24 mouse cellular contexts compared by ENCODE assay signal in the genomic region with DNA sequence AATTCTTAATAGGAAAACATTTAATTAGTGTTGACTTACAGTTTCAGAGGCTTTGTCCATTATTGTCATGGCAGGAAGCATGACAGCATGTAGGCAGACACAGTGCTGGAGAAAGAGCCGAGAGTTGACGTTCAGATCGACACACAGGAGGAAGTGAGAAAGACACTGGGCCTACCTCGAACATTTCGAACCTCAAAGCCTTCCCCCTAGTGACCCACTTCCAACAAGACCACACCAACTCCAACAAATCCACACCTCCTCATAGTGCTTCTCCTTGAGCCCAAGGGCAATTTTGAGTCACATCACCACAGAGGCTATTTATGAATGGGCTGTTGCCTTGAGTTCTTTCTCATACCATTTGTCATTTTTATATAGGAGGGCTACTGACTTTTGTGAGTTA. TPM values are rescaled to one million over a fixed set of nuclear protein-coding genes. Genes with fewer than 3 reads are reported as not detected.
A peak's percentile ranks its signal among the peaks of the same experiment; 100 is the strongest.
DNase-seq lines count a peak whose midpoint lies in the region; TF ChIP-seq lines count a peak whose summit lies in the region.
"Had no signal": no experiment of that assay in that cellular context is flagged by ENCODE, and none has a peak within 500 bp of the region (broad histone marks: within the 10 kb centered on the region; RNA-seq: fewer than 3 reads in every experiment).

No protein-coding gene starts in this region.

- H3K4me3 ChIP-seq in CH12.LX (replicated peaks in 1 of 3; ENCODE audit: low read depth in 2 of 3, low read length in 2 of 3, poor library complexity in 1 of 3), result no peak overlapping the region
- H3K4me3 ChIP-seq: embryonic facial prominence, embryonic 13.5 days; embryonic facial prominence, embryonic 15.5 days; erythroblast, embryonic 14.5 days; forebrain, embryonic 10.5 days; forebrain, embryonic 12.5 days had no signal

- no peaks in the 10 kb centered on the region for H3K9me3 ChIP-seq in CH12.LX (replicated peaks; ENCODE audit: low read length)
- H3K9me3 ChIP-seq: embryonic facial prominence, embryonic 13.5 days; embryonic facial prominence, embryonic 15.5 days; forebrain, embryonic 10.5 days; forebrain, embryonic 12.5 days had no signal

- in situ Hi-C loops in CH12.LX (cut with MboI; ENCODE audit: low pct_ligation_motif_present, low pct_unique_long_range_greater_than_20kb, low sequenced_read_pairs), result no loop called here

- no peak overlapping the region for H3K9ac ChIP-seq in CH12.LX (ENCODE audit: insufficient read depth, low read depth)
- H3K9ac ChIP-seq: embryonic facial prominence, embryonic 13.5 days; embryonic facial prominence, embryonic 15.5 days; forebrain, embryonic 12.5 days had no signal

- no peaks in the 10 kb centered on the region for H3K79me2 ChIP-seq in CH12.LX (replicated peaks; ENCODE audit: control insufficient read depth, extremely low read depth, insufficient read depth, poor library complexity, severe bottlenecking)

- TF ChIP-seq RAD21 in CH12.LX (IDR thresholded peaks at IDR 0.05; ENCODE audit: low read depth, low read length), result no peak; the same call in 1 of the 2 replicates

- H3K4me1 ChIP-seq in CH12.LX (ENCODE audit: control insufficient read depth in 1 of 2, insufficient read depth in 2 of 2), result peaks cover 9 to 47% of the 10 kb centered on the region in 2 experiments
- H3K4me1 ChIP-seq: embryonic facial prominence, embryonic 13.5 days; embryonic facial prominence, embryonic 15.5 days; forebrain, embryonic 10.5 days; forebrain, embryonic 12.5 days had no signal

- no peak overlapping the region for H3K4me2 ChIP-seq in CH12.LX (ENCODE audit: insufficient read depth, low read depth, poor library complexity, severe bottlenecking)
- H3K4me2 ChIP-seq: embryonic facial prominence, embryonic 13.5 days; embryonic facial prominence, embryonic 15.5 days; forebrain, embryonic 12.5 days had no signal

- H3K36me3 ChIP-seq in CH12.LX (replicated peaks in 1 of 2; ENCODE audit: control insufficient read depth in 1 of 2, insufficient read depth in 1 of 2, low read length in 1 of 2), result no peaks in the 10 kb centered on the region
- H3K36me3 ChIP-seq: embryonic facial prominence, embryonic 13.5 days; embryonic facial prominence, embryonic 15.5 days; forebrain, embryonic 10.5 days; forebrain, embryonic 12.5 days had no signal

- TF ChIP-seq CTCF in CH12.LX (conservative IDR thresholded peaks at IDR 0.05 in 1 of 2, IDR thresholded peaks at IDR 0.05 in 1 of 2; ENCODE audit: low read depth in 2 of 2, low read length in 2 of 2), result peak in 1 of 2 experiments; percentile 10; a peak in 1 of 4 replicates

- H3K27ac ChIP-seq in CH12.LX (ENCODE audit: insufficient read depth, low read depth), result no peak overlapping the region
- H3K27ac ChIP-seq: embryonic facial prominence, embryonic 13.5 days; embryonic facial prominence, embryonic 15.5 days; forebrain, embryonic 10.5 days; forebrain, embryonic 12.5 days had no signal

- dilution Hi-C loops in CH12.LX (cut with MboI; ENCODE audit: extremely low pct_ligation_motif_present, extremely low pct_unique_long_range_greater_than_20kb, low sequenced_read_pairs), result no loop called here

- TF ChIP-seq POLR2A in CH12.LX (IDR thresholded peaks at IDR 0.05; ENCODE audit: low read depth, low read length), result no peak

- peak; percentile 31 for DNase-seq in adrenal gland, adult 2 months
- DNase-seq in adrenal gland, adult 8-10 months, result no peak
- DNase-seq in A20 (ENCODE audit: low read depth, low spot score) (peak; percentile 83), CH12.LX (ENCODE audit: extremely low read depth) (peak; percentile 64)
- DNase-seq in right cerebral cortex, postnatal 25 days, result no peak
- DNase-seq in thymus, postnatal 25 days, result no peak
- DNase-seq: adrenal gland, postnatal 14 days; cerebellum, adult 11 months; cerebellum, adult 18-20 months; cerebellum, adult 8-10 months; cerebellum, adult 9-11 months; cerebellum, postnatal 14 days; cerebellum, postnatal 36 days; embryo, embryonic 11 days had no signal

- peak; percentile 54 for TF ChIP-seq EP300 in CH12.LX (IDR thresholded peaks at IDR 0.05; ENCODE audit: low read length)

- no peaks in the 10 kb centered on the region for H3K27me3 ChIP-seq in CH12.LX (replicated peaks)
- H3K27me3 ChIP-seq: embryonic facial prominence, embryonic 13.5 days; embryonic facial prominence, embryonic 15.5 days; forebrain, embryonic 12.5 days had no signal

TF ChIP-seq in CH12.LX, 34 proteins besides CTCF, POLR2A, EP300 and RAD21:
- TF ChIP-seq IRF4 (IDR thresholded peaks at IDR 0.05; ENCODE audit: low read depth, low read length) (peak; percentile 71), TBP (conservative IDR thresholded peaks at IDR 0.05; ENCODE audit: low read depth, low read length) (no peak)

RNA-seq across cellular contexts. Expression of a gene that starts 22.5 kb away (rescaled TPM):
- 1 to 10 TPM in 1 of 2 experiments, under 1 TPM in 1; 0.78 to 4.8 TPM for total RNA-seq in adrenal gland, adult 2 months (2021)
- 11.9 and 24.4 TPM in 2 replicates for polyA plus RNA-seq in adrenal gland, adult 2 months (2012; rRNA removed)
- 1 to 10 TPM in 3 of 4 experiments, under 1 TPM in 1; 0.67 to 4.6 (median 2.5) TPM for total RNA-seq in adrenal gland, adult 8-10 months (2022)
- 0.42 and 0.64 TPM in 2 replicates for total RNA-seq in CH12.LX (2012; rRNA removed)
- not detected in 2 replicates for total RNA-seq in CH12.LX (2014; rRNA removed)
- 0.76 TPM in 1 of 2 replicates, not detected in the other for polyA plus RNA-seq in CH12.LX (2012; ENCODE audit: insufficient read length, low read depth)
- total RNA-seq: common myeloid progenitor, adult 5-6 weeks; MEL had no signal
- polyA plus RNA-seq: CD4-positive, CD25-positive, alpha-beta regulatory T cell, adult 4 months; embryonic facial prominence, embryonic 11.5 days; erythroblast, embryonic 14.5 days; forebrain, embryonic 10.5 days; forebrain, embryonic 14.5 days had no signal

RNA-seq across cellular contexts. Expression of a gene that starts 22.7 kb away (rescaled TPM):
- 10 to 100 TPM; 17.5 to 29.8 TPM for total RNA-seq in adrenal gland, adult 2 months (2021)
- polyA plus RNA-seq in adrenal gland, adult 2 months (2012; rRNA removed), result 12.9 and 13.1 TPM in 2 replicates
- 10 to 100 TPM; 17.8 to 25.9 (median 21.4) TPM for total RNA-seq in adrenal gland, adult 8-10 months (2022)
- total RNA-seq in CH12.LX (2012; rRNA removed) (4.7 and 5.0 TPM in 2 replicates), CH12.LX (2014; rRNA removed) (8.3 and 8.8 TPM in 2 replicates)
- 11.9 and 17.2 TPM in 2 replicates for polyA plus RNA-seq in CH12.LX (2012; ENCODE audit: insufficient read length, low read depth)
- total RNA-seq: MEL had no signal

RNA-seq across cellular contexts. Expression of a gene that starts 53.3 kb away (rescaled TPM):
- total RNA-seq in adrenal gland, adult 2 months (2021), result 10 to 100 TPM; 44.5 to 44.6 TPM
- polyA plus RNA-seq in adrenal gland, adult 2 months (2012; rRNA removed), result 2.3 and 4.7 TPM in 2 replicates
- total RNA-seq in adrenal gland, adult 8-10 months (2022), result 10 to 100 TPM; 28.1 to 41.6 (median 34.7) TPM
- total RNA-seq in CH12.LX (2012; rRNA removed), result 101 and 114 TPM in 2 replicates
- total RNA-seq in CH12.LX (2014; rRNA removed), result 326 and 362 TPM in 2 replicates
- polyA plus RNA-seq in CH12.LX (2012; ENCODE audit: insufficient read length, low read depth), result 165 and 169 TPM in 2 replicates

Comparison
In these comparisons a context has a peak if more than half of its experiments do, and no peak if none do; other contexts are left out.
1. DNase-seq: peak in adrenal gland, adult 2 months (single experiment), A20 (single experiment) and CH12.LX (single experiment); none in adrenal gland, adult 8-10 months (single experiment), right cerebral cortex, postnatal 25 days (single experiment) and thymus, postnatal 25 days (single experiment).